Mouse (Mus musculus): ENCODE data around the gene Atrip. TPM values are rescaled to one million over a fixed set of nuclear protein-coding genes. Genes with fewer than 3 reads are reported as not detected.

Gene Atrip
- polyA plus RNA-seq, 1 experiment from 2014 or later = 32.8 TPM

GRCm38 (mm10) chr9:109097291-109097690 is 23.4 kb upstream of the Atrip start:
- 7% methylated on average over 6 of the region's 6 CpGs for WGBS
- no peak for ATAC-seq (ENCODE audit: low FRiP score)
- Histone ChIP-seq H3K9ac (replicated peaks) (peak overlapping the region; percentile 79), H3K4me1 (peaks cover 63% of the 10 kb centered on the region), H3K36me3 (peaks cover 4% of the 10 kb centered on the region; the same call in 1 of the 2 replicates), H3K4me3 (replicated peaks) (peak overlapping the region; percentile 82), H3K27ac (replicated peaks) (peak overlapping the region; percentile 97), H3K27me3 (replicated peaks) (no peaks in the 10 kb centered on the region), H3K4me2 (peak overlapping the region; percentile 71), H3K9me3 (replicated peaks) (no peaks in the 10 kb centered on the region)

- Histone ChIP-seq H3K27ac (replicated peaks) (peak overlapping the region; percentile 97), H3K4me3 (replicated peaks) (peak overlapping the region; percentile 82), H3K36me3 (peaks cover 4% of the 10 kb centered on the region; the same call in 1 of the 2 replicates), H3K4me1 (peaks cover 63% of the 10 kb centered on the region), H3K9me3 (replicated peaks) (no peaks in the 10 kb centered on the region), H3K9ac (replicated peaks) (peak overlapping the region; percentile 79), H3K4me2 (peak overlapping the region; percentile 71), H3K27me3 (replicated peaks) (no peaks in the 10 kb centered on the region)
- ATAC-seq (ENCODE audit: low FRiP score) = no peak
- WGBS = 7% methylated on average over 6 of the region's 6 CpGs
Observed at GRCm38 (mm10) chr9:109096856-109097255, 22.9 kb upstream of the Atrip start.

- Histone ChIP-seq H3K4me2 (peak overlapping the region; percentile 71), H3K27ac (replicated peaks) (peak overlapping the region; percentile 97), H3K4me3 (replicated peaks) (peak overlapping the region; percentile 82), H3K27me3 (replicated peaks) (no peaks in the 10 kb centered on the region), H3K36me3 (peaks cover 9% of the 10 kb centered on the region; the same call in 1 of the 2 replicates), H3K9me3 (replicated peaks) (no peaks in the 10 kb centered on the region), H3K4me1 (peaks cover 63% of the 10 kb centered on the region), H3K9ac (replicated peaks) (peak overlapping the region; percentile 79)
- WGBS = 9% methylated on average over 9 of the region's 9 CpGs
- ATAC-seq (ENCODE audit: low FRiP score) = peak; percentile 6; the same call in 1 of the 2 replicates
Observed at GRCm38 (mm10) chr9:109096251-109096661, 22.3 kb upstream of the Atrip start.

- peak; percentile 67 for ATAC-seq (ENCODE audit: low FRiP score)
- Histone ChIP-seq H3K4me3 (replicated peaks) (peak within 1 kb of the TSS; percentile 82), H3K9me3 (replicated peaks) (no peaks in the 10 kb centered on the region), H3K36me3 (peaks cover 16% of the 10 kb centered on the region), H3K27ac (replicated peaks) (peak within 1 kb of the TSS; percentile 97), H3K4me2 (peak within 1 kb of the TSS; percentile 71), H3K9ac (replicated peaks) (peak within 1 kb of the TSS; percentile 79), H3K27me3 (replicated peaks) (no peaks in the 10 kb centered on the region), H3K4me1 (peaks cover 57% of the 10 kb centered on the region)
- WGBS = under 1% methylated on average over 97 of the region's 102 CpGs
Observed at GRCm38 (mm10) chr9:109095137-109095982, 21.4 kb upstream of the Atrip start, which contains the start of gene Plxnb1. Plxnb1 (plus strand) TSS chr9:109095389.

GRCm38 (mm10) chr9:109094553-109095136 is 20.7 kb upstream of the Atrip start:
- Histone ChIP-seq H3K4me2 (peak overlapping the region; percentile 71), H3K4me3 (replicated peaks) (peak overlapping the region; percentile 82), H3K27me3 (replicated peaks) (no peaks in the 10 kb centered on the region), H3K36me3 (peaks cover 22% of the 10 kb centered on the region), H3K4me1 (peaks cover 52% of the 10 kb centered on the region), H3K9ac (replicated peaks) (peak overlapping the region; percentile 79), H3K9me3 (replicated peaks) (no peaks in the 10 kb centered on the region), H3K27ac (replicated peaks) (peak overlapping the region; percentile 97)
- WGBS = under 1% methylated on average over 21 of the region's 21 CpGs
- 0 out of 2 replicates have a peak, but pooled peaks have one; percentile 1 for ATAC-seq (ENCODE audit: low FRiP score)

- H3K27me3 ChIP-seq (replicated peaks) = no peaks in the 10 kb centered on the region
- no peak for ATAC-seq (ENCODE audit: low FRiP score)
- 9% methylated on average over 11 of the region's 11 CpGs for WGBS
- H3K4me1 ChIP-seq = peaks cover 45% of the 10 kb centered on the region
- peaks cover 26% of the 10 kb centered on the region for H3K36me3 ChIP-seq
- no peaks in the 10 kb centered on the region for H3K9me3 ChIP-seq (replicated peaks)
- H3K4me2 ChIP-seq = peak overlapping the region; percentile 71
- H3K4me3 ChIP-seq (replicated peaks) = peak overlapping the region; percentile 82
- H3K27ac ChIP-seq (replicated peaks) = peak overlapping the region; percentile 97
- H3K9ac ChIP-seq (replicated peaks) = peak overlapping the region; percentile 79
Observed at GRCm38 (mm10) chr9:109093786-109094552, 20.0 kb upstream of the Atrip start.

- Histone ChIP-seq H3K4me1 (peaks cover 37% of the 10 kb centered on the region), H3K36me3 (peaks cover 26% of the 10 kb centered on the region), H3K4me3 (replicated peaks) (no peak overlapping the region), H3K4me2 (no peak overlapping the region), H3K27me3 (replicated peaks) (no peaks in the 10 kb centered on the region), H3K27ac (replicated peaks) (no peak overlapping the region), H3K9me3 (replicated peaks) (no peaks in the 10 kb centered on the region), H3K9ac (replicated peaks) (no peak overlapping the region)
- WGBS = 51% methylated on average over 6 of the region's 6 CpGs
- ATAC-seq (ENCODE audit: low FRiP score) = no peak
Observed at GRCm38 (mm10) chr9:109092799-109093198, 18.9 kb upstream of the Atrip start.

- 89% methylated on average over 8 of the region's 8 CpGs for WGBS
- no peak for ATAC-seq (ENCODE audit: low FRiP score)
- H3K27ac ChIP-seq (replicated peaks) = no peak overlapping the region
- H3K9ac ChIP-seq (replicated peaks) = no peak overlapping the region
- peaks cover 26% of the 10 kb centered on the region for H3K36me3 ChIP-seq
- H3K4me1 ChIP-seq = peaks cover 27% of the 10 kb centered on the region
- H3K4me3 ChIP-seq (replicated peaks) = no peak overlapping the region
- H3K4me2 ChIP-seq = no peak overlapping the region
- no peaks in the 10 kb centered on the region for H3K9me3 ChIP-seq (replicated peaks)
- no peaks in the 10 kb centered on the region for H3K27me3 ChIP-seq (replicated peaks)
Observed at GRCm38 (mm10) chr9:109091802-109092201, 17.9 kb upstream of the Atrip start.

- Histone ChIP-seq H3K27ac (replicated peaks) (no peak overlapping the region), H3K27me3 (replicated peaks) (no peaks in the 10 kb centered on the region), H3K9ac (replicated peaks) (no peak overlapping the region), H3K36me3 (peaks cover 26% of the 10 kb centered on the region), H3K4me2 (no peak overlapping the region), H3K4me1 (peaks cover 17% of the 10 kb centered on the region), H3K4me3 (replicated peaks) (no peak overlapping the region), H3K9me3 (replicated peaks) (no peaks in the 10 kb centered on the region)
- ATAC-seq (ENCODE audit: low FRiP score) = no peak
- WGBS = 69% methylated on average over 15 of the region's 15 CpGs
Observed at GRCm38 (mm10) chr9:109090446-109090845, 16.5 kb upstream of the Atrip start.

GRCm38 (mm10) chr9:109087987-109088386 is 14.1 kb upstream of the Atrip start:
- H3K4me3 ChIP-seq (replicated peaks) = no peak overlapping the region
- H3K4me2 ChIP-seq = no peak overlapping the region
- peaks cover 26% of the 10 kb centered on the region for H3K36me3 ChIP-seq
- no peak for ATAC-seq (ENCODE audit: low FRiP score)
- H3K9ac ChIP-seq (replicated peaks) = no peak overlapping the region
- WGBS = 20% methylated on average over 5 of the region's 5 CpGs
- no peaks in the 10 kb centered on the region for H3K9me3 ChIP-seq (replicated peaks)
- no peak overlapping the region for H3K27ac ChIP-seq (replicated peaks)
- H3K4me1 ChIP-seq = peaks cover 11% of the 10 kb centered on the region
- no peaks in the 10 kb centered on the region for H3K27me3 ChIP-seq (replicated peaks)

GRCm38 (mm10) chr9:109084922-109085321 is 11.0 kb upstream of the Atrip start:
- no peaks in the 10 kb centered on the region for H3K27me3 ChIP-seq (replicated peaks)
- H3K4me3 ChIP-seq (replicated peaks) = no peak overlapping the region
- no peak overlapping the region for H3K9ac ChIP-seq (replicated peaks)
- H3K4me2 ChIP-seq = no peak overlapping the region
- no peak overlapping the region for H3K27ac ChIP-seq (replicated peaks)
- peaks cover 31% of the 10 kb centered on the region for H3K4me1 ChIP-seq
- peaks cover 13% of the 10 kb centered on the region for H3K36me3 ChIP-seq
- no peaks in the 10 kb centered on the region for H3K9me3 ChIP-seq (replicated peaks)
- ATAC-seq (ENCODE audit: low FRiP score) = no peak
- WGBS = 20% methylated on average over 2 of the region's 2 CpGs
